Mouse (Mus musculus): Measurements from ENCODE around the gene Gm20422. TPM values are rescaled to one million over a fixed set of nuclear protein-coding genes. Genes with fewer than 3 reads are reported as not detected.

Gm20422 gene
- polyA plus RNA-seq, 1 experiment from 2014 or later, result 0.86 TPM

GRCm38 (mm10) chr8:69796721-69797345 lies 22.1 kb upstream of the Gm20422 start:
- DNase-seq (no peak), ATAC-seq (no peak)
- TF ChIP-seq EP300 (IDR thresholded peaks at IDR 0.05; ENCODE audit: low read depth) (no peak), CTCF (IDR thresholded peaks at IDR 0.05; ENCODE audit: low read depth) (no peak)
- peaks cover 14% of the 10 kb centered on the region for H3K4me1 ChIP-seq (ENCODE audit: insufficient read depth)
- H3K27me3 ChIP-seq (ENCODE audit: insufficient read depth, low read length), result no peaks in the 10 kb centered on the region
- no peak overlapping the region for H3K4me3 ChIP-seq (ENCODE audit: low read depth, low read length)
- H3K36me3 ChIP-seq (replicated peaks; ENCODE audit: insufficient read depth, low read length), result peaks cover 78% of the 10 kb centered on the region
- 93% methylated on average over 16 of the region's 16 CpGs for WGBS (ENCODE audit: insufficient replicate concordance)
- H3K27ac ChIP-seq (ENCODE audit: low read depth), result no peak overlapping the region
- H3K9ac ChIP-seq (replicated peaks), result no peak overlapping the region
- H3K4me2 ChIP-seq (ENCODE audit: low read depth, low read length), result no peak overlapping the region
- no peaks in the 10 kb centered on the region for H3K9me3 ChIP-seq (ENCODE audit: low read length)

- DNase-seq (no peak), ATAC-seq (no peak)
- H3K4me1 ChIP-seq (ENCODE audit: insufficient read depth), result peaks cover 15% of the 10 kb centered on the region
- no peak for TF ChIP-seq CTCF (IDR thresholded peaks at IDR 0.05; ENCODE audit: low read depth)
- no peak overlapping the region for H3K4me2 ChIP-seq (ENCODE audit: low read depth, low read length)
- peaks cover 60% of the 10 kb centered on the region for H3K36me3 ChIP-seq (replicated peaks; ENCODE audit: insufficient read depth, low read length)
- H3K9ac ChIP-seq (replicated peaks), result no peak overlapping the region
- no peak overlapping the region for H3K27ac ChIP-seq (ENCODE audit: low read depth)
- no peak overlapping the region for H3K4me3 ChIP-seq (ENCODE audit: low read depth, low read length)
- no peaks in the 10 kb centered on the region for H3K27me3 ChIP-seq (ENCODE audit: insufficient read depth, low read length)
- no peaks in the 10 kb centered on the region for H3K9me3 ChIP-seq (ENCODE audit: low read length)
- WGBS (ENCODE audit: insufficient replicate concordance), result 90% methylated on average over 6 of the region's 6 CpGs
Measured at GRCm38 (mm10) chr8:69794901-69795300, 20.2 kb upstream of the Gm20422 start.

DNA sequence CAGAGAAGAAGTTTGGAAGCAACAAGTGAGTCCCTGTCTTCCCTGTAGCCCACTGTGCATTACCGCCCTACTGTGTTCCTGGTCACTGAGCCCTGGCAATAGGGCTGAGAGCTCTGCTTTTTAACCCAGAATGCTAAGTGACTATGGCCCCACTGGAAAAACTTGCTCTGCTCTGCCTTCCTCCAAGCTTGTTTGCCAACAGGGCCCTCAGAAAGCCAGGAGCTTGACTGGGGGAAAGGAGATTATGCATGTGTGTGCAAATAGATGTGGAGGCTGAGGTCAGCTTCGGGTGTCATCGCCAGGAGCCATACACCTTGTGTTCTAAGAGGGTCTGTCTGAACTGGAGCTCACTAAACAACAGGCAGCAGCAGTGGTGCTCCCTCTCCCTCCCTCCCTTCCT lies 19.4 kb upstream of the Gm20422 start:
- no peak overlapping the region for H3K9ac ChIP-seq (replicated peaks)

DNA sequence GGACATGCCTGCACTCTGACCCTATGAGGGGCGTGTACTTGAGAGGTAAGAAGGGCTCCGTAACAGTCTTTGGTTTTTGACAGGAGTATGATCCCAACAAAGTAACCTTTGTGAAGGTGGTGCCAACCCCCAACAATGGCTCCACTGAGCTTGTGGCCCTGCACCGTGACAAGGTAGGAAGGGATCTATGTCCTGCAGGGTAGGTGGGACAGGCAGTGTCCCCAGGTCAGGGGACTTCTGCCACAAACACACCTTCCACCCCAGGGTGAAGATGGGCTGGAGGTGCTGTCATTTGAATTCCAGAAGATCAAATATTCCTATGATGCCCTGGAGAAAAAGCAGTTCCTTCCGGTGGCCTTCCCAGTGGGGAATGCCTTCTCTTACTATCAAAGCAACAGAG lies 19.0 kb upstream of the Gm20422 start:
- ATAC-seq (no peak), DNase-seq (no peak)
- Histone ChIP-seq H3K27ac (ENCODE audit: low read depth) (no peak overlapping the region), H3K9me3 (ENCODE audit: low read length) (no peaks in the 10 kb centered on the region), H3K4me3 (ENCODE audit: low read depth, low read length) (no peak overlapping the region), H3K9ac (replicated peaks) (no peak overlapping the region), H3K4me1 (ENCODE audit: insufficient read depth) (peaks cover 24% of the 10 kb centered on the region), H3K36me3 (replicated peaks; ENCODE audit: insufficient read depth, low read length) (peaks cover 49% of the 10 kb centered on the region), H3K4me2 (ENCODE audit: low read depth, low read length) (no peak overlapping the region), H3K27me3 (ENCODE audit: insufficient read depth, low read length) (no peaks in the 10 kb centered on the region)
- 95% methylated on average over 4 of the region's 4 CpGs for WGBS (ENCODE audit: insufficient replicate concordance)
- TF ChIP-seq EP300 (IDR thresholded peaks at IDR 0.05; ENCODE audit: low read depth) (no peak), CTCF (IDR thresholded peaks at IDR 0.05; ENCODE audit: low read depth) (no peak)

More for the DNA sequence above, 19.4 kb upstream of the Gm20422 start:
- Histone ChIP-seq H3K27me3 (ENCODE audit: insufficient read depth, low read length) (no peaks in the 10 kb centered on the region), H3K36me3 (replicated peaks; ENCODE audit: insufficient read depth, low read length) (peaks cover 52% of the 10 kb centered on the region), H3K27ac (ENCODE audit: low read depth) (no peak overlapping the region), H3K4me2 (ENCODE audit: low read depth, low read length) (no peak overlapping the region), H3K4me1 (ENCODE audit: insufficient read depth) (peaks cover 23% of the 10 kb centered on the region), H3K9me3 (ENCODE audit: low read length) (no peaks in the 10 kb centered on the region), H3K4me3 (ENCODE audit: low read depth, low read length) (no peak overlapping the region)
- WGBS (ENCODE audit: insufficient replicate concordance), result 94% methylated on average over 3 of the region's 3 CpGs
- ATAC-seq (no peak), DNase-seq (no peak)
- TF ChIP-seq CTCF (IDR thresholded peaks at IDR 0.05; ENCODE audit: low read depth) (no peak), EP300 (IDR thresholded peaks at IDR 0.05; ENCODE audit: low read depth) (no peak)

DNA sequence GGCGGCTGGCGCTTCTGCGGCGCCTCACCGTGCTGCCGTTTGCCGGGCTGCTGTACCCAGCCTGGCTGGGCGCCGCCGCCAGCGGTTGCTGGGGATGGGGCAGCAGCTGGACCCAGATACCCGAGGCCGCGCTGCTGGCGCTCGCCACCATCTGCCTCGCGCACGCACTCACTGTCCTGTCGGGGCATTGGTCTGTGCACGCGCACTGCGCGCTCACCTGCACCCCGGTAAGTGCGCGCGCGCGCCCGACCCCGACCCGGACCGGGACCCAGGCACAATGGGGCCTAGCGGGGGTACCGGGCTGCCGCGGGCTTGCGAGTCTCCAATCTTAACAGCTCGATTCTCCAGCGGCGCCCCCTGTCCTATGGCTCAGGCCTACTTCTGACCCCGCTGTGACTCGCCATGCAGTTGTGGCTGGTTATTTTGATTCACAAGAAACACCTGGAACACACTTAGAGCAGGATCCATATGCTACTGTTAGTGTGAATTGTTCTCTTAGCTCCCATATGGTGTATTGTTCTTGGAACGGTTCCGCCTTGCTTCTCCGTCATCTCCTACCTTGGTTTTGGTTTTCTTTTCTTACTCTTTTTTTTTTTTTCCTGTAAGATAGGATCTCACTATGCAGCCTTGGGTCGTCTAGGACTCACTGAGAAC lies 16.9 kb upstream of the Gm20422 start:
- Histone ChIP-seq H3K9me3 (ENCODE audit: low read length) (no peaks in the 10 kb centered on the region), H3K27ac (ENCODE audit: low read depth) (peak overlapping the region; percentile 98), H3K27me3 (ENCODE audit: insufficient read depth, low read length) (no peaks in the 10 kb centered on the region), H3K9ac (replicated peaks) (peak overlapping the region; percentile 94), H3K4me3 (ENCODE audit: low read depth, low read length) (peak overlapping the region; percentile 98), H3K36me3 (replicated peaks; ENCODE audit: insufficient read depth, low read length) (peaks cover 28% of the 10 kb centered on the region), H3K4me1 (ENCODE audit: insufficient read depth) (peaks cover 24% of the 10 kb centered on the region), H3K4me2 (ENCODE audit: low read depth, low read length) (peak overlapping the region; percentile 79)
- TF ChIP-seq EP300 (IDR thresholded peaks at IDR 0.05; ENCODE audit: low read depth), result no peak
- 0 out of 2 replicates have a peak, but pooled peaks have one; percentile 11 for TF ChIP-seq CTCF (IDR thresholded peaks at IDR 0.05; ENCODE audit: low read depth)
- DNase-seq (peak; percentile 74), ATAC-seq (peak; percentile 64)
- WGBS (ENCODE audit: insufficient replicate concordance), result 3% methylated on average over 44 of the region's 48 CpGs

DNA sequence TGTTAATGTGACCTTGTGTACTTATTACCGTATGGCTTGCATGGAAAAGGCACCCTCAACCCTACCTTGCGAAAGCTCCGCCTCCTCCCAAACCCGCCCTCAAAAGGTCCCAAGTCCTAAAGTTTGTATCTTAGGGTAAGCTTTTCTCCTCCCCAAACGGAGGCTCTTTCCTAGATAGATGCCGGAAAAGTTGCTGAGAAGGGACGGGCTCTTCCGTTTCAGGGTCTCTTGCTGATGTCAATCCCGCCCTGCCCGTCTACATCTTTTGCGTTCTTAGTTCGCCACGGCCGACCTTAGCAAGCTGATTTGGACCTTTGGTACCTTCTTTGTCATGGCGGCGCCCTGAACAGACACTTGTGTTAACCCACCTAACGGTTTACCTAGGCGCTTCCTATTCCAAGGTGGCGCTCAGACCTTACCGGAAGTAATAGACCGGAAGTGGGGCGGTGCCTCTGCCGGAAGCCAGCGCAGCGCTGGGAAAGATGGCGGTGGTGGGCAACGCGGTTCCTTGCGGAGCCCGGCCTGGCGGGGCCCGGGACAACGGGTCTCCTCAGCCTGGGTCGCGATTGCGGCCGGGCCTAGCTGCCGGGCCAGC lies 16.2 kb upstream of the Gm20422 start, which contains the start of the genes Atp13a1 and Zfp866:
TSS of gene Atp13a1 (plus strand) at position 391 of the 595 bp plus-strand sequence.
TSS of gene Zfp866 (minus strand) at position 406 of the 595 bp plus-strand sequence.
- peak; percentile 93 for DNase-seq
- no peak for TF ChIP-seq CTCF (IDR thresholded peaks at IDR 0.05; ENCODE audit: low read depth)
- TF ChIP-seq EP300 (IDR thresholded peaks at IDR 0.05; ENCODE audit: low read depth), result peak; percentile 51; the same call in 1 of the 2 replicates
- Histone ChIP-seq H3K9me3 (ENCODE audit: low read length) (no peaks in the 10 kb centered on the region), H3K4me3 (ENCODE audit: low read depth, low read length) (peak within 1 kb of the TSS; percentile 98), H3K4me1 (ENCODE audit: insufficient read depth) (peaks cover 24% of the 10 kb centered on the region), H3K4me2 (ENCODE audit: low read depth, low read length) (peak within 1 kb of the TSS; percentile 79), H3K36me3 (replicated peaks; ENCODE audit: insufficient read depth, low read length) (peaks cover 22% of the 10 kb centered on the region), H3K27me3 (ENCODE audit: insufficient read depth, low read length) (no peaks in the 10 kb centered on the region), H3K27ac (ENCODE audit: low read depth) (peak within 1 kb of the TSS; percentile 98), H3K9ac (replicated peaks) (peak within 1 kb of the TSS; percentile 94)
- peak; percentile 96 for ATAC-seq
- 0% methylated on average over 38 of the region's 38 CpGs for WGBS (ENCODE audit: insufficient replicate concordance)

Data from liver, postnatal 0 days (tissue).